Mouse (Mus musculus) ES-E14 (cell line): Measurements from ENCODE around the gene Pak1.

Experiments
- CHD2 ChIP-seq: IDR thresholded peaks from 2 replicates; pipeline ENCODE4 v1.6.1; 2014; ENCODE audit warnings: mild to moderate bottlenecking, low read depth, low read length, inconsistent platforms
- HCFC1 ChIP-seq: IDR thresholded peaks from 2 replicates; pipeline ENCODE4 v1.6.1; 2012; ENCODE audit warnings: low read length, inconsistent platforms, borderline replicate concordance; ENCODE audit not compliant: insufficient read depth
- ZNF384 ChIP-seq: IDR thresholded peaks from 2 replicates; pipeline ENCODE4 v1.6.1; 2012; ENCODE audit warnings: low read depth, low read length, inconsistent platforms

DNA sequence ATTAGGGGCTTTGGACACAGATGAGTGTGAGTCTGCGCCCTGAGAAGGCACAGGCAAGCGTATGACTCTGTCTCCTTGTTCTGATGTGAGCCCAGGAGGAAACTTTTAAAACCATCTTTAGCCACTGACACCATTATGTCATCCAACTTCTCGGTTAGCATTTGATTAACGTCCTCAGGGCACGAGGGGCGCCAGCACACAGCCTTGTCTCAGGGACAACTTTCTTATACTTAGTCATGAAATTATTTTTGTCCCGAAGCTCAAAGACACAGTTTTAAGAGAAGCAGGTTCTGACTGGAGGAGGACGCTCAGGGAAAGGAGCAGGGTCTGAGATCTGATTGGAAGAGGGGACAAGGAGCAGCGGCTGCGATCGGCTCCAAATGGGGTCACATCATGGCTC lies 23.8 kb upstream of the Pak1 start:
- TF ChIP-seq HCFC1 (no peak), CHD2 (no peak), ZNF384 (no peak)
